Mouse (Mus musculus) heart, adult 9 months (tissue): Measurements from ENCODE around the gene Gemin7.

Experiments
- DNase-seq, 2 experiments: peaks; one replicate each; pipeline ENCODE4 v3.0.0; 2022; ENCODE audit warnings: low spot score in 2 of 2

The Gemin7 gene

GRCm38 (mm10) chr7:19547344-19547969 lies 29.9 kb downstream of the Gemin7 start:
- DNase-seq: no peak

- DNase-seq: no peak
These were observed 31.4 kb downstream of the Gemin7 start for GRCm38 (mm10) chr7:19546007-19546406.

GRCm38 (mm10) chr7:19543584-19543983 lies 33.8 kb downstream of the Gemin7 start:
- DNase-seq: no peak

GRCm38 (mm10) chr7:19542155-19542691 lies 35.2 kb downstream of the Gemin7 start:
- peak in 1 of 2 experiments; percentile 21 for DNase-seq

GRCm38 (mm10) chr7:19541681-19542154 lies 35.7 kb downstream of the Gemin7 start:
- DNase-seq: no peak

- DNase-seq: no peak
These were observed 36.4 kb downstream of the Gemin7 start for GRCm38 (mm10) chr7:19540771-19541566.

GRCm38 (mm10) chr7:19534676-19535075 lies 42.7 kb downstream of the Gemin7 start:
- DNase-seq: no peak

GRCm38 (mm10) chr7:19532240-19532639 lies 45.2 kb downstream of the Gemin7 start:
- no peak for DNase-seq

- DNase-seq: no peak
These were observed 46.3 kb downstream of the Gemin7 start for GRCm38 (mm10) chr7:19531077-19531476.

GRCm38 (mm10) chr7:19525105-19525481 lies 52.3 kb downstream of the Gemin7 start:
- no peak for DNase-seq

- no peak for DNase-seq
These were observed 52.8 kb downstream of the Gemin7 start for GRCm38 (mm10) chr7:19524420-19525104.

GRCm38 (mm10) chr7:19523757-19524419 lies 53.5 kb downstream of the Gemin7 start:
- DNase-seq: peak in 1 of 2 experiments; percentile 24

- DNase-seq: no peak
These were observed 54.2 kb downstream of the Gemin7 start for GRCm38 (mm10) chr7:19523017-19523756.

GRCm38 (mm10) chr7:19520032-19520431 lies 57.4 kb downstream of the Gemin7 start:
- DNase-seq: no peak

- no peak for DNase-seq
These were observed 59.6 kb downstream of the Gemin7 start, which contains the start of gene Nkpd1 for GRCm38 (mm10) chr7:19517652-19518365. Nkpd1 (plus strand) TSS chr7:19517838.
